Mouse (Mus musculus): ENCODE data around the gene Pfn3.
A peak's percentile ranks its signal among the peaks of the same experiment; 100 is the strongest.

DNA sequence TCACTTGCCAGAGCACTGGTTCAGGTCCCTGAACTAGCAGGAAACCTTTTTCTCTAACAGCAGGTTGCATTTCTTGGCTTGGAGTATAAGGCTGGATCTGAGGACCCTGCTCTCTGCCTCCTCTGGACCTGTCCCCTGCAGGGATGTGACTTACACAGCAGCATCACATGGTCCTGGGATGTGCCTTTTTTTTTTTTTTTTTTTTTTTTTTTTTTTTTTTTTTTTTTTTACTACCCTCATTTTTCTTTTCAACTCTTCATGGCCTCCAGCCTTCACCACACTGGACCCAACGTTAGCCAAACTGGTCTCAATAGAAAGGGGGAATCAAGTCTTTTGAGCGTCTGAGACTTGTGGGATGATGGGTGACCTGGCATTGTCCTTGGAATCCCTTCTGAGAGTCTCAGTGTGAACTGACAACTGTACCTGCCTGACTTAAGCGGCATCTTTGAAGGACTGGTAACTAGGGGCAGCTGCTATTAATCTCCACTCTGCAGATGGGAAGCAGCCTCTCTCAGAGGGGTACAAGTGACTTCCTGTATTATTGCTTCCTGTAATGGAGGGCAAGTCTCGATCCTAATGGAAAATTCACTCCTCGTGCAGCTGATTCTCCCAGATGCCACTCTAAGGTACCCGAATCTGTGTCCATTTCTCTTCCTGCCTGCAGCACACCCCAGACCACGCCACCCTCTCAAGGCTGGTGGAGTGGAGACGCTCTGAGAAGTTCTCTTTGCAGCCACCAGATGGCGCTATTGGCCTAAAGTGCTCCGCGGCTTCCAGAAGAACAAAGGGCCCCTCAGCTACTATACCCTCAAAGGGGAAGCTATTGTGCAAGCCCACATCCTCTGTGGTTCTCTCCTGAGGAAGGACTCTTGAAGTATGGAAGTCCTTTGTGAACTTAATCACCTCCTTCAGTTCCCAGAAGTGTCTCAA, 9.9 kb downstream of the Pfn3 start:
- TF ChIP-seq CTCF (IDR thresholded peaks at IDR 0.05) (peak; percentile 94), EP300 (IDR thresholded peaks at IDR 0.05) (no peak)
